Mouse (Mus musculus) ES-E14 (cell line): ENCODE data around the gene Rab24. TPM values are rescaled to one million over a fixed set of nuclear protein-coding genes. Genes with fewer than 3 reads are reported as not detected.

ENCODE experiments used
- DNase-seq: peaks from one replicate; pipeline ENCODE4 v3.0.0-alpha.2; 2013; ENCODE audit warnings: low read depth, low spot score
- H3K27ac ChIP-seq: 2 replicates; pipeline ENCODE4 v1.5.1; 2012; ENCODE audit warnings: low read depth, mild to moderate bottlenecking, low read length, moderate library complexity, mixed read lengths; ENCODE audit not compliant: poor library complexity, insufficient read depth, severe bottlenecking
- H3K36me3 ChIP-seq: 2 replicates; pipeline ENCODE4 v1.6.1; 2012; ENCODE audit warnings: mild to moderate bottlenecking, low read length, moderate library complexity, mixed read lengths; ENCODE audit not compliant: control insufficient read depth, poor library complexity, insufficient read depth, severe bottlenecking
- H3K4me1 ChIP-seq, 2 experiments: fragments of 150-350 bp in 1 of 2; sonication (generic) in 1 of 2; 2 replicates each; pipeline ENCODE4 v1.6.1; 2012; ENCODE audit warnings: low read length in 2 of 2, mild to moderate bottlenecking in 1 of 2, mixed read lengths in 1 of 2; ENCODE audit not compliant: control insufficient read depth in 2 of 2, insufficient read depth in 2 of 2, poor library complexity in 1 of 2
- H3K4me3 ChIP-seq, 2 experiments: fragments of 150-350 bp in 1 of 2; sonication (generic) in 1 of 2; 2 replicates each; pipeline ENCODE4 v1.5.1; 2012; ENCODE audit warnings: low read length in 2 of 2, low read depth in 1 of 2, mild to moderate bottlenecking in 1 of 2, mixed read lengths in 1 of 2; ENCODE audit not compliant: insufficient read depth in 1 of 2, poor library complexity in 1 of 2, severe bottlenecking in 1 of 2
- H3K9ac ChIP-seq: 2 replicates; pipeline ENCODE4 v1.6.1; 2012; ENCODE audit warnings: low read depth, mild to moderate bottlenecking, low read length, mixed read lengths; ENCODE audit not compliant: poor library complexity, insufficient read depth, severe bottlenecking
- H3K9me3 ChIP-seq: fragments of 150-350 bp; sonication (generic); 2 replicates; pipeline ENCODE4 v1.6.1; 2012; ENCODE audit warnings: low read depth, mild to moderate bottlenecking, low read length; ENCODE audit not compliant: control insufficient read depth, insufficient read depth
- CHD2 ChIP-seq: IDR thresholded peaks from 2 replicates; pipeline ENCODE4 v1.6.1; 2014; ENCODE audit warnings: mild to moderate bottlenecking, low read depth, low read length, inconsistent platforms
- HCFC1 ChIP-seq: IDR thresholded peaks from 2 replicates; pipeline ENCODE4 v1.6.1; 2012; ENCODE audit warnings: low read length, inconsistent platforms, borderline replicate concordance; ENCODE audit not compliant: insufficient read depth
- MAFK ChIP-seq: IDR thresholded peaks from 2 replicates; pipeline ENCODE4 v1.6.1; 2014; ENCODE audit warnings: mild to moderate bottlenecking, low read depth, low read length, inconsistent platforms; ENCODE audit not compliant: insufficient read depth
- ZC3H11A ChIP-seq: IDR thresholded peaks from 2 replicates; pipeline ENCODE4 v1.6.1; 2012; ENCODE audit warnings: low read depth, mild to moderate bottlenecking, inconsistent platforms, low read length, borderline replicate concordance
- ZNF384 ChIP-seq: IDR thresholded peaks from 2 replicates; pipeline ENCODE4 v1.6.1; 2012; ENCODE audit warnings: low read depth, low read length, inconsistent platforms
- in situ Hi-C, 2 experiments: fragments of 600-800 bp; cut with MboI; formaldehyde crosslinking; loops; one replicate each; pipeline ENCODE4 v1.15.1; 2025; ENCODE audit warnings: low sequenced_read_pairs in 2 of 2, inconsistent platforms in 1 of 2; ENCODE audit not compliant: unreplicated experiment in 2 of 2
- total RNA-seq: library from RNA; depleted of rRNA; stranded (reverse); fragments of 300-350 nt; gene quantifications from 2 replicates; pipeline ENCODE4 v1.2.3, GENCODE M21; 2012

Gene Rab24
- total RNA-seq, 1 experiment, result 67.5 TPM

DNA sequence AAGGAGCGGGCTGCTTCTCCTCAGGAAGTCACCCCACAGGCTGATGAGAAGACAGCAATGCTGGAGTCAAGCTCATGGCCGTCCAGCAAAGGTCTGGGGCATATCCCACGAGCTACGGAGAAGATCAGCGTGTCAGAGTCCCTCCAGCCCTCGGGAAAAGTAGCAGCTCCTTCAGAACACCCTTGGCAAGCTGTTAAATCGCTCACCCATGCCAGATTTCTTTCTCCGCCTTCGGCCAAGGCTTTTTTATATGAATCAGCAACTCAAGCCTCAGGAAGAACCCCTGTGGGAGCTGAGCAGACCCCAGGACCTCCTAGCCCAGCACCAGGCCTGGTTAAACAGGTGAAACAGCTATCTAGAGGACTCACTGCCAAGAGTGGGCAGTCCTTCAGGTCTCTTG lies 8.7 kb downstream of the Rab24 start:
- in situ Hi-C loops, result no loop called here
- no peaks in the 10 kb centered on the region; a peak in 1 of 4 replicates for H3K4me1 ChIP-seq
- H3K36me3 ChIP-seq, result peaks cover 47% of the 10 kb centered on the region
- DNase-seq, result no peak
- no peak overlapping the region for H3K9ac ChIP-seq
- H3K27ac ChIP-seq, result no peak overlapping the region; the same call in 1 of the 2 replicates
- H3K4me3 ChIP-seq, result no peak overlapping the region
- TF ChIP-seq ZC3H11A (no peak), ZNF384 (no peak), CHD2 (no peak), HCFC1 (no peak), MAFK (no peak)
- H3K9me3 ChIP-seq, result no peaks in the 10 kb centered on the region

DNA sequence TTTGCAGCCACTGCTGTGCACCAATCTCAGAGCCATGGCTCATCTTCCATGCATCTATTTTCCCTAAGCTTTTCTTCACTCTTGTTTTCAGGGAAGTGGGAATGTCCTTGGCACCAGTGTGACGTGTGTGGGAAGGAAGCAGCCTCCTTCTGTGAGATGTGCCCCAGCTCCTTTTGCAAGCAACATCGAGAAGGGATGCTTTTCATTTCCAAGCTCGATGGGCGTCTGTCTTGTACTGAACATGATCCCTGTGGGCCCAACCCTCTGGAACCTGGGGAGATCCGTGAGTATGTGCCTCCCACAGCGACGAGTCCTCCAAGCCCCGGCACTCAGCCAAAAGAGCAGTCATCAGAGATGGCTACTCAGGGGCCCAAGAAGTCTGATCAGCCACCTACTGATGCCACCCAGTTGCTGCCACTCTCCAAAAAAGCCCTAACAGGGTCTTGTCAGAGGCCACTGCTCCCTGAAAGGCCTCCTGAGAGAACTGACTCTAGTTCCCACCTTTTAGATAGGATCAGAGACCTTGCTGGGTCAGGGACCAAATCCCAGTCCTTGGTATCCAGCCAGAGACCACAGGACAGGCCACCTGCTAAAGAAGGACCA lies 9.6 kb downstream of the Rab24 start:
- Histone ChIP-seq H3K36me3 (peaks cover 48% of the 10 kb centered on the region), H3K27ac (no peak overlapping the region), H3K9me3 (no peaks in the 10 kb centered on the region), H3K4me3 (no peak overlapping the region), H3K4me1 (no peaks in the 10 kb centered on the region; a peak in 1 of 4 replicates), H3K9ac (no peak overlapping the region)
- no peak for TF ChIP-seq HCFC1
- TF ChIP-seq ZC3H11A, result no peak
- TF ChIP-seq CHD2, result no peak
- no peak for TF ChIP-seq ZNF384
- no peak for TF ChIP-seq MAFK
- DNase-seq, result no peak
- in situ Hi-C loops, result no loop called here

DNA sequence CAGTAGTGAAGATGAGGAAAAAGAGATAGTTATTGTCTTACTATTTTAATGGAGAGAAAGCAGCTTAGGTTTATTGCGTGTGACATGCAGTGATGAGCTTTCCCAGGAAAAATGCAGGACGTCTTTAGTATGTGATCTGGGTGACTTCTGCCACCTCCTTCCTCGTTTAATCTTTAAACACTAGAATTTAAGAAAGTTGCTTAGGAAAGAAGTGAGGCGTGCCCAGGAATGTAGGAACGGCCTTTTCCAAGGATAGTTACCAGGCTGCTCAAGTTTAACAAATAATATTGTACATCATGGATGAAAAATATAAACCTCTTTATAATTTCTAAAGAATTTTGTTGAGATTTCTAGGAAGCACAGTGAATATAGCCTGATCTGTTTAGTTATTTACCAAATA lies 20.8 kb downstream of the Rab24 start:
- H3K36me3 ChIP-seq, result peaks cover 29% of the 10 kb centered on the region
- no peak overlapping the region for H3K9ac ChIP-seq
- H3K27ac ChIP-seq, result no peak overlapping the region
- in situ Hi-C loops, result no loop called here
- no peak for DNase-seq
- H3K9me3 ChIP-seq, result no peaks in the 10 kb centered on the region
- TF ChIP-seq CHD2 (no peak), ZC3H11A (no peak), ZNF384 (no peak), MAFK (no peak), HCFC1 (no peak)
- H3K4me3 ChIP-seq, result no peak overlapping the region
- H3K4me1 ChIP-seq, result no peaks in the 10 kb centered on the region

DNA sequence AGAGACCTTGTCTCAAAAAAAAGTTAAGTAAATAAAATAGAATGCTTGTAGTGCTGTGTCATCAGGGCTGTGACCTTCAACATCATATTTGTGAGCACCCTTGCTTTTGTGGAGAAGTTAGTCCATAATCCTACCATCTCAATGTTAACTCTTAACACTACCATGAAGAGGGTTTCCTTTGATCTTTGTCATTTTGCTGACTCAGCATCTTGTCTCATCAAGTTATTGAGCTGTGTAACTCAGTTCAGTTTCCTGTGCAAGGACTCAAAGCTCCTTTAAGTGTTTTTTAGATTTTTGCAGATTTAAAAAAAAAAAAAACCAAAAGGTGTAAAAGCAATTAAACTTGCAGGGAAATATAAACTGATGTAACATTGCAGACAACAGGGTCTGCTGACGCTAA lies 25.0 kb downstream of the Rab24 start:
- Histone ChIP-seq H3K36me3 (peaks cover 28% of the 10 kb centered on the region), H3K27ac (no peak overlapping the region), H3K4me3 (no peak overlapping the region), H3K9me3 (no peaks in the 10 kb centered on the region), H3K9ac (no peak overlapping the region), H3K4me1 (no peaks in the 10 kb centered on the region)
- in situ Hi-C loops, result no loop called here
- TF ChIP-seq HCFC1 (no peak), MAFK (peak; percentile 99)
- DNase-seq, result no peak

DNA sequence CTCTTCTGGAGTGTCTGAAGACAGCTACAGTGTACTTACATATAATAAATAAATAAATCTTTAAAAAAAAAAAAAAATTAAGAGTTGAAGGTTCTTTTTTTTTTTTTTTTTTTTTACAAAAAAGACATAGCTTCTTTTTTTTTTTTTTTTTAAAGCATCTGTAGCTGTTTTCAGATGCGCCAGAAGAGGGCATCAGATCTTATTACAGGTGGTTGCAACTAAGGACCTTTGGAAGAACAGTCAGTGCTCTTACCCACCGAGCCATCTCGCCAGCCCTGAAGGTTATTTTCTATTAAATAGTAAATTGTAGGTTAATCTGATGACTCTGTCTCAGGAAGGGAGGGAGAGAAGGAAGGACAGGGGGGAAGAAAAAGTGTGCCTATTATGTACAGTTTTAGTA lies 32.9 kb downstream of the Rab24 start:
- in situ Hi-C loops, result no loop called here
- no peaks in the 10 kb centered on the region for H3K9me3 ChIP-seq
- H3K9ac ChIP-seq, result no peak overlapping the region
- no peaks in the 10 kb centered on the region for H3K4me1 ChIP-seq
- TF ChIP-seq HCFC1 (no peak), ZNF384 (peak; percentile 94)
- H3K27ac ChIP-seq, result no peak overlapping the region
- DNase-seq, result no peak
- peaks cover 19% of the 10 kb centered on the region for H3K36me3 ChIP-seq
- H3K4me3 ChIP-seq, result no peak overlapping the region
